In the genomic region with DNA sequence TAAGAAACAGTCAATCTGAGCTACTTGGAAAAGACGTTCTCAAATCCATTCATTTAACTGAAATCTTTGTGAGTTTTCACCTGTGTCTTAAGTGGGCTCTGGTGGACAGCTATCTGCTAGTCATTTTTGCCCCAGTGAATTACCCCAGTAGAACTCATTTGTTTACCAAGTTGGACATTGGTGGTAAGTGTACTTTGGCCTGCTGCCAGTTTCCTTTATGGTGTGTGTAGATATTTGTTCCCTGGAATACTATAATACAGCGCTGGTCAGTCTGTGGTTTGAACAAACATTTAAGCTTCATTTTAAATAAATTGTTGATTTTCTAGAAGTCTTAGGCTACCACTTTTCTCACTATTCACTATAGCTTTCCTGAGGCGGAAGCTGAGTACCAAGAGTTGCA, we compare ENCODE assay signal across 27 mouse cellular contexts. TPM values are rescaled to one million over a fixed set of nuclear protein-coding genes. Genes with fewer than 3 reads are reported as not detected.
DNase-seq lines count a peak whose midpoint lies in the region; ATAC-seq and TF ChIP-seq lines count a peak whose summit lies in the region.
"Had no signal": no experiment of that assay in that cellular context is flagged by ENCODE, and none has a peak within 500 bp of the region (broad histone marks: within the 10 kb centered on the region; RNA-seq: fewer than 3 reads in every experiment).

No protein-coding gene starts in this region.

- no peak overlapping the region for H3K27ac ChIP-seq in intestine, embryonic 14.5 days (ENCODE audit: low read depth)
- H3K27ac ChIP-seq in intestine, postnatal 0 days (ENCODE audit: low read depth, low read length), result no peak overlapping the region
- no peak overlapping the region for H3K27ac ChIP-seq in intestine, embryonic 16.5 days (ENCODE audit: low read length)
- H3K27ac ChIP-seq: embryonic facial prominence, embryonic 13.5 days; forebrain, embryonic 12.5 days; heart, adult 2 months; heart, embryonic 15.5 days; hindbrain, embryonic 13.5 days had no signal

- no peaks in the 10 kb centered on the region for H3K9me3 ChIP-seq in intestine, embryonic 14.5 days (ENCODE audit: control insufficient read depth, low read length)
- H3K9me3 ChIP-seq in intestine, postnatal 0 days (ENCODE audit: control insufficient read depth), result no peaks in the 10 kb centered on the region
- no peaks in the 10 kb centered on the region for H3K9me3 ChIP-seq in intestine, embryonic 16.5 days (ENCODE audit: control insufficient read depth, low read length)
- H3K9me3 ChIP-seq: embryonic facial prominence, embryonic 13.5 days; forebrain, embryonic 12.5 days; heart, embryonic 15.5 days; hindbrain, embryonic 13.5 days had no signal

- no peak overlapping the region for H3K4me3 ChIP-seq in intestine, embryonic 14.5 days (ENCODE audit: low read depth, low read length)
- no peak overlapping the region for H3K4me3 ChIP-seq in intestine, postnatal 0 days (ENCODE audit: low read depth, low read length)
- H3K4me3 ChIP-seq in intestine, embryonic 16.5 days (ENCODE audit: low read length), result no peak overlapping the region
- H3K4me3 ChIP-seq: embryonic facial prominence, embryonic 13.5 days; forebrain, embryonic 12.5 days; heart, adult 2 months; heart, embryonic 15.5 days; hindbrain, embryonic 13.5 days had no signal

- no peaks in the 10 kb centered on the region for H3K4me1 ChIP-seq in intestine, embryonic 14.5 days (replicated peaks; ENCODE audit: control insufficient read depth, insufficient read depth, low read length)
- no peaks in the 10 kb centered on the region for H3K4me1 ChIP-seq in intestine, postnatal 0 days (replicated peaks; ENCODE audit: control insufficient read depth, insufficient read depth, low read length)
- H3K4me1 ChIP-seq in intestine, embryonic 16.5 days (ENCODE audit: control insufficient read depth, insufficient read depth, low read length), result no peaks in the 10 kb centered on the region
- H3K4me1 ChIP-seq: embryonic facial prominence, embryonic 13.5 days; forebrain, embryonic 12.5 days; heart, embryonic 15.5 days; hindbrain, embryonic 13.5 days had no signal

- no peak for TF ChIP-seq CTCF in intestine, postnatal 0 days (IDR thresholded peaks at IDR 0.05; ENCODE audit: low read depth)

- H3K9ac ChIP-seq in intestine, embryonic 14.5 days (ENCODE audit: low read length), result no peak overlapping the region
- H3K9ac ChIP-seq in intestine, postnatal 0 days (ENCODE audit: low read depth, low read length), result no peak overlapping the region
- H3K9ac ChIP-seq in intestine, embryonic 16.5 days (ENCODE audit: low read depth, low read length), result no peak overlapping the region
- H3K9ac ChIP-seq: embryonic facial prominence, embryonic 13.5 days; forebrain, embryonic 12.5 days; heart, embryonic 15.5 days; hindbrain, embryonic 13.5 days had no signal

- no peaks in the 10 kb centered on the region for H3K27me3 ChIP-seq in intestine, embryonic 14.5 days (replicated peaks; ENCODE audit: control insufficient read depth, insufficient read depth, low read length)
- H3K27me3 ChIP-seq in intestine, postnatal 0 days (replicated peaks; ENCODE audit: control insufficient read depth, insufficient read depth, low read length), result no peaks in the 10 kb centered on the region
- H3K27me3 ChIP-seq in intestine, embryonic 16.5 days (replicated peaks; ENCODE audit: control insufficient read depth, insufficient read depth, low read length), result no peaks in the 10 kb centered on the region
- H3K27me3 ChIP-seq: embryonic facial prominence, embryonic 13.5 days; forebrain, embryonic 12.5 days; heart, embryonic 15.5 days; hindbrain, embryonic 13.5 days; Patski had no signal

- peak; percentile 70; the same call in 1 of the 2 replicates for ATAC-seq in intestine, embryonic 14.5 days (replicated peaks; ENCODE audit: low FRiP score, low TSS enrichment, low read depth)
- no peak for ATAC-seq in intestine, postnatal 0 days
- ATAC-seq in intestine, embryonic 16.5 days, result peak; percentile 76
- ATAC-seq: activated CD4-positive, CD25-positive, alpha-beta regulatory T cell, adult 4 months; CD4-positive, CD25-positive, alpha-beta regulatory T cell, adult 4 months; forebrain, embryonic 16.5 days; Patski had no signal

- DNase-seq in intestine, embryonic 14.5 days (ENCODE audit: low spot score), result no peak
- DNase-seq in lung, postnatal 36 days, result peak; percentile 26
- DNase-seq in lung, postnatal 14 days, result no peak
- DNase-seq in Muller cell, postnatal 12 days (ENCODE audit: inconsistent ontology term), result no peak
- DNase-seq in frontal cortex, postnatal 36 days (ENCODE audit: low spot score in 2 of 2), result no peak
- DNase-seq: adrenal gland, postnatal 14 days; B cell, adult 2 months; cerebellum, adult 18-20 months; cerebellum, adult 9-11 months; cerebellum, postnatal 36 days; gastrocnemius, postnatal 14 days; heart, adult 2 months; heart, postnatal 14 days had no signal

- H3K4me2 ChIP-seq in intestine, embryonic 14.5 days (ENCODE audit: low read length), result no peak overlapping the region
- no peak overlapping the region for H3K4me2 ChIP-seq in intestine, postnatal 0 days (replicated peaks; ENCODE audit: low read depth)
- H3K4me2 ChIP-seq in intestine, embryonic 16.5 days (ENCODE audit: low read depth, low read length), result no peak overlapping the region
- H3K4me2 ChIP-seq: embryonic facial prominence, embryonic 13.5 days; forebrain, embryonic 12.5 days; heart, embryonic 11.5 days; heart, embryonic 15.5 days; hindbrain, embryonic 13.5 days had no signal

- WGBS in intestine, embryonic 14.5 days, result 63% methylated on average over 3 of the region's 3 CpGs
- 41% methylated on average over 3 of the region's 3 CpGs for WGBS in intestine, postnatal 0 days
- 60% methylated on average over 3 of the region's 3 CpGs for WGBS in intestine, embryonic 16.5 days

- H3K36me3 ChIP-seq in intestine, embryonic 14.5 days (ENCODE audit: control insufficient read depth, insufficient read depth, low read length), result no peaks in the 10 kb centered on the region
- H3K36me3 ChIP-seq in intestine, postnatal 0 days (ENCODE audit: control insufficient read depth, insufficient read depth), result no peaks in the 10 kb centered on the region
- no peaks in the 10 kb centered on the region for H3K36me3 ChIP-seq in intestine, embryonic 16.5 days (ENCODE audit: control insufficient read depth, insufficient read depth, low read length)
- H3K36me3 ChIP-seq: embryonic facial prominence, embryonic 13.5 days; forebrain, embryonic 12.5 days; G1E; heart, embryonic 15.5 days; hindbrain, embryonic 13.5 days had no signal

RNA-seq across cellular contexts. Expression of a gene that starts 35.8 kb away (rescaled TPM):
- 6.6 and 7.7 TPM in 2 replicates for polyA plus RNA-seq in intestine, embryonic 14.5 days (2014; fragmentation: Nextera tagmentation; extraction: Ambion mirVana)
- 2.4 and 2.8 TPM in 2 replicates for polyA plus RNA-seq in intestine, postnatal 0 days (2015; fragmentation: Nextera tagmentation; extraction: Ambion mirVana)
- polyA plus RNA-seq in intestine, embryonic 16.5 days (2015; fragmentation: Nextera tagmentation; extraction: Ambion mirVana), result 4.1 and 4.5 TPM in 2 replicates
- polyA plus RNA-seq: activated CD4-positive, CD25-positive, alpha-beta regulatory T cell, adult 4 months; CD4-positive, CD25-positive, alpha-beta regulatory T cell, adult 4 months; G1E; Patski had no signal

RNA-seq across cellular contexts. Expression of a gene that starts 49.5 kb away (rescaled TPM):
- not detected in 2 replicates for polyA plus RNA-seq in intestine, embryonic 14.5 days (2014; fragmentation: Nextera tagmentation; extraction: Ambion mirVana)
- not detected in 2 replicates for polyA plus RNA-seq in intestine, postnatal 0 days (2015; fragmentation: Nextera tagmentation; extraction: Ambion mirVana)
- not detected in 2 replicates for polyA plus RNA-seq in intestine, embryonic 16.5 days (2015; fragmentation: Nextera tagmentation; extraction: Ambion mirVana)
- polyA plus RNA-seq: activated CD4-positive, CD25-positive, alpha-beta regulatory T cell, adult 4 months; CD4-positive, CD25-positive, alpha-beta regulatory T cell, adult 4 months; embryonic facial prominence, embryonic 13.5 days; forebrain, embryonic 12.5 days; forebrain, embryonic 16.5 days; frontal cortex, adult 2 months; G1E; gonadal fat pad, adult 2 months; heart, adult 2 months; heart, embryonic 11.5 days; heart, embryonic 15.5 days; hindbrain, embryonic 13.5 days; Patski had no signal
